Mouse (Mus musculus): ENCODE data around the gene A030014E15Rik.

GRCm38 (mm10) chr1:82973244-82973643, 48.5 kb downstream of the A030014E15Rik start:
- TF ChIP-seq USF1 (IDR thresholded peaks at IDR 0.05; ENCODE audit: low read depth) (no peak), MYOD1 (IDR thresholded peaks at IDR 0.05; ENCODE audit: control insufficient read depth in 1 of 3, insufficient read length in 2 of 3, low read depth in 2 of 3) (no peak), CEBPB (IDR thresholded peaks at IDR 0.05; ENCODE audit: insufficient read depth, poor library complexity, severe bottlenecking) (no peak)
